Mouse (Mus musculus) spleen, embryonic (tissue): ENCODE data around the gene Ppp1r12c.

Experiments
- CTCF ChIA-PET: fragments of 350-600 bp; sonication (Branson Sonifier 250); formaldehyde crosslinking; loops from one replicate; lab custom pipeline; 2022; lab: Charles Lee

The Ppp1r12c gene

DNA sequence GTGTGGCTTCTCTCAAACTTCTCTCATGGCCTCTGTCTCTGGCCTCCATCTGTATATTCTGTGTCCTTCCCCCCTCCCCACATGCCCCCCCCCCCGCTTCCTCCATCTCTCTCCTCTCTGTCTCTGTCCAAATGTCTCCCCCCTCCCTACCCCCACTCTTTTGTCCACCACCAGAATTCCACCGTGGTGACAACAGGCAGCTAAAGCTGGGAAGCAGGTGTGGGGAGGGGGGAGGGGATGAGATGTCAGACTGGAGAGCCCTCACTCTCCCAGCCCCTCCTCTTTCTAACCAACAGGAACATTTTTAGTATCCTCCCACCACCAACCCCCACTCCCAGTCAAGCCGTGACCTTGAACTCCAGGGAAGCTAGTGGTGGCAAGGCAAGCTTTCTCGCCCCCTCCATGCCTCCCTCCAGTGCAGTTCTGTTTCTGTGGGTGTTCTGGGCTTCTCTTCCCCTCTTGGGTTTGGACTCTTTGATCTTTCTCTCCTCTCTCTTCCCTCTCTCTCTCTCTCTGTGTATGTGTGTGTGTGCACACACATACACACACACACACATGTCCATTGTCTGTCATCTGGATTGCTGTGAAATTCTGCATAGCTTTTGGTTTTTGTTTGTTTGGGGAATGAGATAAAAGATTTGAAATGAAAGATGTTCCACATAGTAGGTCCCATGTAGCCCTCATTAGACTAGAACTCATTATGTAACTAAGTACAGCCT, 15.0 kb upstream of the Ppp1r12c start, which contains the start of gene Tnnt1:
TSS of gene Tnnt1 (minus strand) at position 51 of the 719 bp plus-strand sequence.
- CTCF ChIA-PET, result interaction anchor here (0.7 kb wide), 1 partner anchor 28 kb away, joined by 3 read pairs; no protein-coding TSS in a partner anchor

DNA sequence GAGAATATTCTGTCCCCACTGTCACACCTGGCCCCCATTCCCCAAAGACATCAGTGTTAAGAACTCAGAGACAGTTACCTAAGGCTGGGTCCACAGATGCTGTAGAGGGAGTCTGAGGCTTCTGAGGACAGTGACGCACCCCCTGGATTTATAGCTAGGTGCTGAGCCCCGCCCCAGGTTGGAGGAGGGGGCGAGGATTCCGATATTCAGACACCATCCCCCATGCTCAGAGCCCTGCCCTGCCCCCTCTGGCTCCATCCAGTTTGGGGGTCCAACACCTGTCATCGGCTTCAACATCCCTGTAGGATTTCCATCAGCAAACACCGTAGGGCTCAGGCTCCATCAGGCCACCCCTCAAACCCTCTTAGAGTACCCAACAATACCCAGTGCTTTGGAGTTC, 14.4 kb upstream of the Ppp1r12c start:
- CTCF ChIA-PET, result interaction anchor here (0.6 to 0.7 kb wide), 3 partner anchors 29 to 291 kb away, joined by 3 to 15 read pairs (median 3); no protein-coding TSS in a partner anchor

DNA sequence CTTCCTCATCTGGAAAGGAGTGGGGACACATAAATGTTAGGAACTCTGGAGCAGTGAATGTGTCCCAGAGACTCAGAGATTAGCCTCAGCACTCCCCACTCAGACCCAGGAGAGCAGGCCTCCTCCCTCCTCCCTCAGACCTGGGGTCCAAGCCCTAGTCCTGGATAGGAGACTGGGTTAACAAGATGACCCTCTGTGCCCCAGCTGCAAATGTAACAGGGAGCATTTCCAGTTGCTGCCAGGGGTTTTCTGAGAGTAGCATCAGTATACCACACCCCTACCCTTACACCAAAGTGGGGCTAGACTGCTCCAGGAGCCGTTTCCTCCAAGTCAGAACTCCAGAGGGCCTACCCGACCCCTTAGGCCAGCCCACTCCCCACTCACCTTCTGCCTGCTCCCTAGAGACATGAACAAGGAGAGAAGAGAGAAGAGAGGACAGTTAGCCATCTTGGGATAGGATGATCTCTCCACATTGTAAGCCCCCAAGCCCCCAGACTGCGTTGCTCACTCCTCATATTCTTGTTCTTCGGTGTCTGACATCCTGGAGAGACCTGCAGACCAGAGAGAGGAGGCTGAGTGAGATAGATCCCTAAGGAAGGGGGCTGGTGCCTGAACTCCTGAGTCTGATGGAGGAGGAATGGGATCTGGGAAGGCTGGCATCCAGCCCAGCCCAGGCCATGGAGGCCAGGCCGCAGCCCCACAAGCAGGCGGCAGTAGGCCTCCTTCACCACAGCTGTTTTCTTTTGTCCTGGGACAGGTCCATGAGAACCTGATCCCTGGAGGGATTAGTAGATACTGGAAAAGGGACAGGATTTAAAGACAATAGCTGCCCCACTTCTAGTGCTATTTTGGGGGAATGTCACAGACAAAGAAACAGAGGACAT, 12.6 kb upstream of the Ppp1r12c start:
- CTCF ChIA-PET, result interaction anchor here (0.6 kb wide), 1 partner anchor 26 kb away, joined by 4 read pairs; no protein-coding TSS in a partner anchor

DNA sequence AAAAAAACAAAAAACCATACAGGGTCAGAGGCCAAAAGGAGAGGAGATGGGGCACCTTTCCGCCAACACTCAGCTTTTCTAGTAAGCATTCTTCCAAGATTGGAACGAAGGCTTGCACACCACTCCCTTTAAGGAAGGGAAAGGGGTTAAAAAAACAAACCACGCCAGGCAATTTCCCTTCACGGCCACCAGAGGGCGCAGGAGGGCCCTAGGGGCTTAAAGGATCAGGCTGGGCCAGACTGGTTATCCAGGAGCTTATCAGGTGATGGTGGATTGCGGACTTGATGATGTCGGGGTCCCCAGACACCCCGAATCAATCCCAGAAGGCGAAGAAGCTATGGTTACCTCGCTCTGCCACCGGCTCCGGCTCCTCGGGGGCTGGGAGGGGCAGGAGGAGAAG, 11.8 kb upstream of the Ppp1r12c start:
- CTCF ChIA-PET, result interaction anchor here (0.6 kb wide), 1 partner anchor 15 kb away, joined by 6 read pairs; no protein-coding TSS in a partner anchor

DNA sequence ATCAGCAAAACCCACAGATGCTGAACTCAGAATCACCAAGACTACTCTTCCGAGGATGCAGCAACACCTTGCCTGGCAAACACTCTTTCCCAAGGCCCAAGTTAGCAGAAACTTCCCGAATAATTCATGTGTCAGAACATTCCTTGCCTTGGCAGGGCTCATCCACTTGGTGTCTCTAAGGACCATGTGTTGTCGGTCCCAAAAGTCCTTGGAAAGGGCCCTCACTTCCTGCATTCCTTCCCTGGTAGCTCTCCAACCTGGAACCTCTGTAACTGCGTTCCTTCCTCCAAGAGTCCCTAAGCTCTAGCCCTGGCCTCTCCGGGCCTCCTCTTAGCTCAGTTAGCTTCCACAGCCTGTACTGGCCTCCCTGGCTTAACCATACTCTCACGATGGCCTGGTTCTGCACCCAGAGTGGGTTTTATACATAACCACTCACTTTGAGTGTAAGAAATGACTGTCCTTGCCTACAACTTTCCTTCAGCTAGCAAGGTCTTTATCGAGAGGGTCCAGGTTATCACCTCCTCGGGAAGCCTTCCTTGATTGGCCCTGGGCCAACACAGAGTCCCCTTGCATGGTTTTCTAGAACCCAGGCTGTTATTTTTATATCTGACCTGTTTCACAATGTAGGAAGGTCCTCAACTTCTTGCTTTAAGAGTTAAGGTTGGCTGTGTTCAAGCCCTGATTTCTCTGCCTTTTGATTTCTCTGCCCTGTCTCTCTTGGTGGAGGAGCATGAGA, 10.2 kb upstream of the Ppp1r12c start:
- CTCF ChIA-PET, result interaction anchor here (0.9 kb wide), 1 partner anchor 14 kb away, joined by 3 read pairs; no protein-coding TSS in a partner anchor

DNA sequence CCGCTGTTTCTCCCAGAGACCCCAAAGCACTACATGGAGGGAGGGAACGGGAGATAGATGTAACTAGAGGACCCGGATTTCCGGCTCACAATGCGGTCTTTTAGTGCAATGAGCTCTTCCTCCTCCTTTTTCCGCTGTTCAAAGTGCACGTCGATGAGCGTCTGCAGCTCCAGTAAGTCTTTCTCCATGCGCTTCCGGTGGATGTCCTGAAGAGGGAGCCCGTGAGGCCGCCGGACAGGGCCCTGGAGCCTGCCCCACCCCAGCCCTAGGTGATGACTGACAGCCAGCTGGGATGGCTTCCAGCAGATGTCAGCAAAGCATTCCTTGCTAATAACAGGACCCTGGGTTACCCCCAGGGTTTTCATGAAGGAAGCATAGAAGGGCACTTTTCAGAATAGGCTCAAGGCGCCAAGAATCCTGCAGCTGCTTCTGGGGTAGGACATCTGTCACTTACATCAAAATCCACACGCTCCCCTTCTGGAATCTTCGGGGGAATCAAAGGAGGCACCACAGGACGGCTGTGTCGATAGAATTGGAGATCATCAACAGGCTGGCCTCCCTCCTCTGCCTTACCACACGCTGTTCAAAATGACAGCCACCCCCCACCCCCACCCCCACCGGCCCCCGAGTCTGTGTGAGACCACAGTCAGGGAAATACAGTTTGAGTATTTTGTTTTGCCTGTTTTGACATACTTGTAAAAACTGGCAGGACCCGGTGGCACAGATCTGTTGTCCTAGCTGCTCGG, 8.6 kb upstream of the Ppp1r12c start:
- CTCF ChIA-PET, result interaction anchor here (1.0 to 1.1 kb wide), 2 partner anchors 12 to 16 kb away, joined by 3 to 4 read pairs; no protein-coding TSS in a partner anchor

DNA sequence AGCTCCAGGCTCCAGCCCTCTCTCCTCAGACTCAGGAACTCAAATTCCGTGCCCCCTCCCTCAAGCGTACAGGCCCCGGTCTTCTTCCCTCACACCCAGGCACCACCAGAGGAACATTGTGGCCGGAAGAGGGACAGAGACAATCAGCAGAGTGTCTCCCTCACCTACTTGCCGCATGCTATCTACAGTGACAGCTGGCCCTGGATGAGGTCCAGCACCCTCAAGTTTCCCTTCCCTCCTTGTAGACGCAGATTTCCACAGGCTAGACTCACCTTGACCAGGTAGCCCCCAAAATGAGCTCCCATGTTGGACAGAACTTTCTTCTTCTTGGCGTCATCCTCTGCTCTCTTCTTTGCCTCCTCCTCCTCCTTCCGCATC, 7.2 kb upstream of the Ppp1r12c start:
- CTCF ChIA-PET, result interaction anchor here (0.6 kb wide), 1 partner anchor 63 kb away, joined by 5 read pairs; no protein-coding TSS in a partner anchor

DNA sequence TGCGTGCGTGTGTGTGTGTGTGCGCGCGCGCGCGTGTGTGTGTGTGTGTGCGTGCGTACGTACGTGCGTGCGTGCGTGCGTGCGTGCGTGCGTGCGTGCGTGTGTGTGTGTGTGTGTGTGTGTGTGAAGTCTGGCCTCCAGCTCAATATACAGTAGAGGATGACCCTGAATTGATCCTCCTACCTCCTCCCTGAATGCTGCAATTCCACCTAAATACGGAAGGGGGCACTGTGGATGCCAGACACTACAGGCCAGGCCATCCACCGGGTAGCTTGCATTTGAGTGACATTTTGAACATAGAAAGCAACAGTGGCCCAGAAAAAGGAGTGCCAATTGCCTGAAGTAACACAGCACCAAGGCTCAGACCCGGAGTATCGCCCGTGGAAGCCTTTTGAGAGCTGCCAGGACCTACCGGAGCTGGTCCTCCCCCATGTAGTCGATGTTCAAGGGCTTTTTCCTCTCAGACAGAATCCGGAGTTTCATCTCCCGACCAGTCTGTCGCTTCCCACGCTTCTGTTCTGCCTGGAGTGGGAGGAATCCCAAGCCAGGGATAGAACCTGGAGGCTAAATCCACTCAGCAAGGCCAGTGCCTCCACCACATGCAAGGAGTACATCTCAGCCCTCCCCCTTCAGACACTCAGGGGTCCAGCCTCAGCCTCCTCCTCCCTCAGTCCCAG, 6.7 kb upstream of the Ppp1r12c start:
- CTCF ChIA-PET, result interaction anchor here (0.6 kb wide), 1 partner anchor 62 kb away, joined by 5 read pairs; no protein-coding TSS in a partner anchor

DNA sequence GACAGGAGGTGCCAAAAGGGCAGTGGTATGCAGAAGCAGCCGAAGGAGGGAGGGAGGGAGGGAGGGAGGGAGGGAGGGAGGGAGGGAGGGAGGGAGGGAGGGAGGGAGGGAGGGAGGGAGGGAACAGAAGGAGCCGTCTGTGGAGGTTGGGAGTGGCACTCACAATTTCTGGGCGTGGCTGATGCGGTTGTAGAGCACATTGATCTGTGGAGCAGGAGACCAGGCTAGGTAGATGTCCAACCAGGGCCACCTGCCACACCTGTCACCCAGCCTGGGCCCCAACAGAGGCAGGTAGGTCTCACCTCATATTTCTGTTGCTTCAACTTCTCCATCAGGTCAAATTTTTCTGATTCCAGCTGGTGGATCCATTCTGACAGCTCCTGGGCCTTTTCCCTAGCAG, 5.7 kb upstream of the Ppp1r12c start:
- CTCF ChIA-PET, result no interaction called here

DNA sequence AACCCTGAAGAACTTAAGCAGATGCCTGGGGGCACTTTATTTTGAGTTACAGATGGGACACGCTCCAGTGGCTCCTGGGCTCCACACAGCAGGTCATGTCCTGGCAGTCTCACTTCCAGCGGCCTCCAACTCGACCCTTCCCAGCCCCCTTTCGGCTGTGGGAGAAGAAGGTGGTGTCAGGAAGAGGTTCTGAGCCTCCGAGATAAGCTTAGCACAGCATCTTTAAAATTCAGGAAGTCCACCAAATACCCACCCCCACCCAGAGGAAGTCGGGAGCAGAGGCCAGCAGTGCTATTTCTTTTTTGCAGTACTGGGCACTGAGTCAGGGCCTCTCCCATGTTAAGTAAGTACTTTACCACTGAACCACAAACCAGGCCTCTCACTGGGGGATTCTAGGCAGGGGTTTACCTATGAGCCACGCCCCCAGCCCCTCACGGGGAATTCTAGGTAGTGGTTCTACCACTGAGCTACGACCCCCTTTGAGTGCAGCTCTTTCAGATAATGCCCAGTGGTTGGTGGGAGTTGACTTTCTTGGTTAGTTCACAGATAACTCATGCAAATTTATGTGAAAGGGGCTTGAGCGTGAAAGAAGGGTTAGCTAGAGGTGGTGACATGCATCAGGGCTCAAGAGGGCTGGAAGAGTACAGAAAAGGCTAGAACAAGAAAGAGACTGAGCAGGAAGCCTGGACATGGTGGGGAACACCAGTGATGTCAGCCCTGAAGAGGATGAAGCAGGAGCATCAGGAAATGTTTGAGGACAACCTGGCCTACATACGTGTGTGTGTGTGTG, 3.4 kb upstream of the Ppp1r12c start:
- CTCF ChIA-PET, result no interaction called here

DNA sequence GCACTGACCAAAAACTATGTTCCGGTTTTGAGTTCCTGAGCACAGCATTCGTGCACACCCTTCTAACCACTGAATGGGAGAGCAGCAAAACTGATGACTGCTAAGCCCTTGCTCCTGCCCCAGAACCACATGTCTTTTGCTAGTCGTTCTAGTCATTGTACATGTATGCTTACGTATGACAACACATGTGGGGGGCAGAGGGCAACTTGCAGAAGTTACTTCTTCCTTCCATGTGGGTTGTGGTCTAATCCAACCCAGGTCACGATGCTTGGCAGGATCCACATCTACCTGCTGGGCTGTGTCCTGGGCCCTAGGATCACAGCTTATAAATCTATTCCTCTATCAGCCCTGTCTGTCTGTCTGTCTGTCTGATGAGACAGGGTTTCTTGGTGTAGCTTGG, 2.4 kb upstream of the Ppp1r12c start:
- CTCF ChIA-PET, result no interaction called here

DNA sequence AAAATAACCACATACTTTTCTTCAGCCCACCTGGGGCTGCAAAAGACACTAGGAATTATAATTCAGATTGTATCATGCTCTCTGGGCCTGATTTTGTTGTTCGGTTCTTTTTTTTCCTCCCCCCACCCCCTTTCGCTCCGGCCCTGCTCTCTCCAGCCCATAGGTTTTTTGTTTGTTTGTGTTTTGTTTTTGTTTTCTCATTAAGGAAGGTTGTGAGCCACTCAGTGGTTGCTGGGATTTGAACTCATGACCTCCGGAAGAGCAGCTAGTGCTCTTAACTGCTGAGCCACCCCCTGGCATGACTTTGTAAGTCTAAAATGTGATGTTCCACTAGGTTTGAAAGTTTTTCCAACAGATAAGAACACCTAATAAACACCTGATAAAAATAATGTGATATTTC, 1.6 kb upstream of the Ppp1r12c start:
- CTCF ChIA-PET, result no interaction called here

DNA sequence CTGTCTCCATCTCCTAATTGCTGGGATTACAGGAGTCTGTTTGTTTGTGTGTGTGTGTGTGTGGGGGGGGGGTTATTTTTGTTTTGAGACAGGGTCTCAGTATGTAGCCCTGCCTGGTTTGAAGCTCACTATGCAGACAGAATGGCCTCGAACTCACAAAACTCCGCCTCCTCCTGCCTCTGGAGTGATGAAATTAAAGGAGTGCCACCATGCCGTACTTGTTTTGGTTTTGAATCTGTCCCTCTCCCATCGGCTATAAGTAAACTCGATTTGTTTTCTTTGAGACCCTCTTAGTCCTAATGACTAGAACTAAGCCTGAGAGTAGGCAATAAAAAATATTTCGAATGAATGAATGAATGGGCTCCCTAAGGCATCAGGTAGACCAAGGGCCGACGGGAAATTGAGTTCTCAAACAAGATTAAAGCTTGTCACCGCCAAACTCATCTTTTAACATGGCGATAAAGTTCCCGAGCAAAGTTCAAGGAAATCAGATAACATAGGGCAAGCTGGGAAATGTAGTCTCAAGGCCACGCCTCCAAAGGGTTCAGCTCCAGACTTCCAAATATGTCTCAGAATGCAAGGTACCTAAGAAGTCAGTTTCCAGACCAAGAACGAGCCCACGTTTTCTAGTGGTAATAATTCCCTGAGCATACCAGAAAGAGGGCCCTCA, 1.1 kb upstream of the Ppp1r12c start:
- CTCF ChIA-PET, result no interaction called here

DNA sequence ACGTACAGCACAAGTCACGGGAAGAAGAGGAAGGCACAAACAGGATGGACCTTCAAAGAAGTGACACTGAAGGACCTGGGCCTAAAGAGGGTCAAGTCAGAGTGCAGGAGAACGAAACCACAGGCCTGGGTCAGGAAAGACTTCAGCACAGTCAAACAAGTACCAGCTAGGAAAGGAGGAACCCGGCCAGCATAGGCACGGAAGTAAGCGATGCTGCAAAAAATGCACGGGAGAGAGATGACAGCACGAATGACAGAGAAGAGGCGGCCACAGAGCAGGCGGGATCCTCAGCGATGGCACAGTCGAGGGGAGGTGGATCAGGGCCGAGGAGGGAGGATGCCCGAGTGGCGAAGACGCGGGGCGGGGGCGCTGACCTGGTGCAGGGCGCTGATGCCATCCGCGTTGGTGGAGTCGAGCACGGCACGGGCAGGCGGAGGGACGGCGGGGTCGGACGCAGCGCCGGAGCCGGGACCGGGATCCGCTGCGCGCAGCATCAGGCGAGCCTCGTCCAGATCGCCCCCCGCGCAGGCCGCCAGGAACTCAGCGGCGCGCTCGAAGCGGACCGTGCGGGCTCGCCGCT, 498 bp downstream of the Ppp1r12c start:
- CTCF ChIA-PET, result interaction anchor here (0.7 kb wide), 1 partner anchor 23 kb away, joined by 7 read pairs; no protein-coding TSS in a partner anchor

DNA sequence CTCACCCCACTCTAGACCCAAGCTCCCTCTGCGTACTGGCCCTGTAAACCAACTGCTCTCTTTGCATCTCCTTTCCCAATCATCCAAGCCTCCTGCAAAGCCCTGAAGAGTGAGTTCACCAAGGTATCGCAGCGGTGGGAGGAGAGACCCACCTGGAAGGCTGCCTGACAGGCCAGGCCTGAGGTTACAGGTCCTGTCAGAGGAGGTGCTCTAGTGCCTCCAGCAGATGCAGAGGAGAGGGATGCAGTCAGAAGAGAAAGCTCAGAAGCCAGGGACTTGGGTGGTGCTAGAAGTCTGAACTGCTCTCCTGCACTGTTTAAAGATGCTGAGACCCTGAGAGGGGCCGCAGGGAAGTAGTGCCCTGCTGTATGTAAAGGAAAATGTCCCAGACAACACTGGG, 2.4 kb downstream of the Ppp1r12c start:
- CTCF ChIA-PET, result no interaction called here

DNA sequence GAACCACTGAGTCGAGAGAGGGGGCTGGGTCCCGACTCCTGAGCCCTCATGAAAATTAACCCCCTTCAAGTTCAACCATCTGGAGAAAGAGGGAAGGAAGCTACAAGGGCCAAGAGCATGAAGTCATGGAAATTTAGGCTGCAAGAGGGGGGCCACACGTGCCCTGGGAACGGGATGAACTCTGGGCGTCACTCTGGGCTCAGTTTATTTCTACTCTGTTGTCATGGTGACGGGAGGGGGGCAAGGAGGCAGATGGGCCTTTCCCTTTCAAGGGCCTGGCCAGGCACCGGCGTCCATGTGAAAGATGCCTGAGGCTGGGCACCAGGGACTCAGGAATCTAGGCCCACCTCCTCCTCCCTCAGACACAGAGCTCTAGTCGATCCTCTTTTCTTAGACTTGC, 3.2 kb downstream of the Ppp1r12c start:
- CTCF ChIA-PET, result interaction anchor here (0.6 to 1.0 kb wide), 2 partner anchors 12 to 15 kb away, joined by 4 to 6 read pairs; no protein-coding TSS in a partner anchor

DNA sequence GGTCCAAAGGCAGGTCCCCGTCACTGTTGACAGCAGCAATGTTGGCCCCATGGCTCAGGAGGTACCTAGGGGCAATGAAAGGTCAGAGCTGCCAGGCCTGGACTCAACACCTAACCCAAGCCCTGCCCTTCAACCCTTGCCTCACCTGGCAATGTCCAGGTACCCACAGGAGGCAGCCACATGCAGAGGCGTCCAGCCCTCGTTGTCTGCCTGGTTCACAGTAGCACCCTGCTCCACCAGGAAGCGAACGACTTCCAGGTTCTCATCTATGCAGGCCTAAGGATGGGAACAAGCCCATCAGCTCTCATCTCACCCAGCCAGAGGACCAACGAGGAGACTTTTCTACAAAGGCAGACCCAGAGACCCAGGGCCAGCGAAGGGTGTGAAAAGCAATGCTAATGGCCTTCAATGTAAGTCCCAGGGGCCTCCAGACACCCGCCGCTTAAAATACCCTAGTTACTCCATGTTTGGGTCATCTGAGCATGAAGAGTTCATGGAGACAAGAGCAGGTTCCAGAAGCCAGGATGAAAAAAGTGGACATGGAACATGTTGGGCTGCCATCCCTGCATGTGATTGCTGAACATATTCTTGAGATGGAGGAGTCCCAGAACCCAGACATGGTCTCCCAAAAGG, 4.1 kb downstream of the Ppp1r12c start:
- CTCF ChIA-PET, result interaction anchor here (1.0 kb wide), 1 partner anchor 12 kb away, joined by 4 read pairs; no protein-coding TSS in a partner anchor

DNA sequence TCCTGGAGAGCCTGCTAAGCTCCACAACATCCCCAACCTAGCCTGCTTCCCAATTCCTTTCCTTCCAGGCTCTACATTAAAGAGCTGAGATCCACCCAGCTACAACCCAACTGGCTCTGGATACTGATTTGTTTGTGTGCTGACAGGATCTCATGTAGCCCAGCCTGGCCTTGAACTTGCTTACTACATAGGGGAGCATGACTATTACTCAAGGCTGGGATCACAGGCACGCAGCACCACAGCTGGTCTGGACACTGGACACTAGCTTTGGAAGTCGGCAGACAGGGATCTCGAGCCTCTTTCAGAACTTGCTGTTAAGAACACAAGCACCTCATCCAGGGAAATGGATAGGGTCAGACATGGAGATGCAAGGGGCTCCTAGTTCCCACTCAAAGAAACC, 5.0 kb downstream of the Ppp1r12c start:
- CTCF ChIA-PET, result no interaction called here
